Mouse (Mus musculus) liver, embryonic 11.5 days (tissue): ENCODE results near the gene Gm7534. TPM values are rescaled to one million over a fixed set of nuclear protein-coding genes. Genes with fewer than 3 reads are reported as not detected.

ENCODE experiments used
- ATAC-seq: fragments of 200-750 bp; cut with Nextera tagmentation; replicated peaks from 2 replicates; pipeline ENCODE4 v1.8.0; 2017; ENCODE audit warnings: moderate number of reproducible peaks, mild to moderate bottlenecking, moderate TSS enrichment, moderate library complexity; ENCODE audit not compliant: low FRiP score
- DNase-seq: peaks from one replicate; pipeline ENCODE4 v3.0.0-alpha.2; 2017; ENCODE audit warnings: low spot score
- H3K27ac ChIP-seq: fragments of 300-500 bp; sonication (generic); 2 replicates; pipeline ENCODE4 v1.5.1; 2014; ENCODE audit warnings: mild to moderate bottlenecking, low read depth, low read length, control low read depth
- H3K27me3 ChIP-seq: fragments of 300-500 bp; sonication (generic); replicated peaks from 2 replicates; pipeline ENCODE4 v1.6.1; 2014; ENCODE audit warnings: low read length, mixed read lengths; ENCODE audit not compliant: control insufficient read depth, insufficient read depth
- H3K36me3 ChIP-seq: fragments of 300-500 bp; sonication (generic); 2 replicates; pipeline ENCODE4 v1.6.1; 2014; ENCODE audit warnings: mild to moderate bottlenecking, low read length, moderate library complexity, mixed read lengths; ENCODE audit not compliant: control insufficient read depth, insufficient read depth
- H3K4me1 ChIP-seq: fragments of 300-500 bp; sonication (generic); replicated peaks from 2 replicates; pipeline ENCODE4 v1.6.1; 2014; ENCODE audit warnings: low read length, mixed read lengths; ENCODE audit not compliant: control insufficient read depth, insufficient read depth
- H3K4me2 ChIP-seq: fragments of 300-500 bp; sonication (generic); 2 replicates; pipeline ENCODE4 v1.6.1; 2014; ENCODE audit warnings: mild to moderate bottlenecking, control low read depth, moderate library complexity
- H3K4me3 ChIP-seq: fragments of 300-500 bp; sonication (generic); 2 replicates; pipeline ENCODE4 v1.5.1; 2014; ENCODE audit warnings: low read depth, low read length, control low read depth
- H3K9ac ChIP-seq: fragments of 300-500 bp; sonication (generic); 2 replicates; pipeline ENCODE4 v1.6.1; 2014; ENCODE audit warnings: low read depth, low read length, control low read depth
- H3K9me3 ChIP-seq: fragments of 300-500 bp; sonication (generic); 2 replicates; pipeline ENCODE4 v1.6.1; 2016; ENCODE audit warnings: low read length, inconsistent platforms, mixed read lengths; ENCODE audit not compliant: control insufficient read depth
- WGBS: fragments of 180-500 bp; shearing (Covaris S2); extraction: QIAGEN DNeasy Blood & Tissue Kit; methylation state at CpG from one replicate; pipeline ENCODE4 v1.1.7; 2014; 5-methylcytosine and 5-hydroxymethylcytosine counted together
- polyA plus RNA-seq: library from polyadenylated mRNA; unstranded; fragments of >200 nt; fragmentation: Nextera tagmentation; extraction: Ambion mirVana; gene quantifications from 2 replicates; pipeline ENCODE4 v1.2.1, GENCODE M21; 2014

Gene Gm7534
- not detected in 2 replicates for polyA plus RNA-seq

- Histone ChIP-seq H3K4me1 (peaks cover 3% of the 10 kb centered on the region), H3K4me2 (no peak within 1 kb of the TSS), H3K36me3 (no peaks in the 10 kb centered on the region), H3K27me3 (no peaks in the 10 kb centered on the region), H3K9me3 (no peaks in the 10 kb centered on the region), H3K4me3 (no peak within 1 kb of the TSS), H3K9ac (no peak within 1 kb of the TSS), H3K27ac (no peak within 1 kb of the TSS)
- DNase-seq (no peak), ATAC-seq (no peak)
- 85% methylated on average over 4 of the region's 4 CpGs for WGBS
Measured at GRCm38 (mm10) chr4:134202904-134203303, at the start of gene Gm7534. Gene Gm7534 (minus strand): TSS chr4:134203004.

- H3K27me3 ChIP-seq, result peaks cover 82% of the 10 kb centered on the region
- H3K4me3 ChIP-seq, result peak overlapping the region; percentile 53
- H3K27ac ChIP-seq, result no peak overlapping the region
- H3K9me3 ChIP-seq, result no peaks in the 10 kb centered on the region
- no peaks in the 10 kb centered on the region for H3K36me3 ChIP-seq
- H3K4me1 ChIP-seq, result peaks cover 51% of the 10 kb centered on the region
- H3K9ac ChIP-seq, result no peak overlapping the region
- 11% methylated on average over 22 of the region's 22 CpGs for WGBS
- no peak for ATAC-seq
- DNase-seq, result no peak
- H3K4me2 ChIP-seq, result peak overlapping the region; percentile 89
Measured at GRCm38 (mm10) chr4:134252131-134252910, 49.5 kb upstream of the Gm7534 start.

GRCm38 (mm10) chr4:134251241-134252130, 48.7 kb upstream of the Gm7534 start:
- H3K4me1 ChIP-seq, result peaks cover 48% of the 10 kb centered on the region

GRCm38 (mm10) chr4:134250930-134251240, 48.1 kb upstream of the Gm7534 start:
- peak overlapping the region; percentile 57; the same call in 1 of the 2 replicates for H3K9ac ChIP-seq

More at GRCm38 (mm10) chr4:134251241-134252130, 48.7 kb upstream of the Gm7534 start:
- H3K36me3 ChIP-seq, result no peaks in the 10 kb centered on the region
- peak overlapping the region; percentile 57 for H3K9ac ChIP-seq
- DNase-seq, result peak; percentile 69
- H3K9me3 ChIP-seq, result no peaks in the 10 kb centered on the region
- peak; percentile 47; the same call in 1 of the 2 replicates for ATAC-seq
- H3K27ac ChIP-seq, result no peak overlapping the region; the same call in 1 of the 2 replicates
- peaks cover 87% of the 10 kb centered on the region for H3K27me3 ChIP-seq
- H3K4me2 ChIP-seq, result peak overlapping the region; percentile 89
- WGBS, result under 1% methylated on average over 88 of the region's 91 CpGs
- H3K4me3 ChIP-seq, result peak overlapping the region; percentile 53

GRCm38 (mm10) chr4:134250116-134250929, 47.5 kb upstream of the Gm7534 start:
- H3K4me3 ChIP-seq, result peak overlapping the region; percentile 53
- WGBS, result 14% methylated on average over 27 of the region's 27 CpGs
- peak overlapping the region; percentile 89 for H3K4me2 ChIP-seq
- DNase-seq (peak; percentile 55), ATAC-seq (no peak)
- H3K27ac ChIP-seq, result no peak overlapping the region
- peaks cover 92% of the 10 kb centered on the region for H3K27me3 ChIP-seq
- H3K4me1 ChIP-seq, result peaks cover 43% of the 10 kb centered on the region
- no peaks in the 10 kb centered on the region for H3K36me3 ChIP-seq
- peak overlapping the region; percentile 56 for H3K9ac ChIP-seq
- H3K9me3 ChIP-seq, result no peaks in the 10 kb centered on the region

More at GRCm38 (mm10) chr4:134250930-134251240, 48.1 kb upstream of the Gm7534 start:
- peak overlapping the region; percentile 53 for H3K4me3 ChIP-seq
- peaks cover 42% of the 10 kb centered on the region for H3K4me1 ChIP-seq
- peaks cover 92% of the 10 kb centered on the region for H3K27me3 ChIP-seq
- no peak overlapping the region for H3K27ac ChIP-seq
- ATAC-seq, result no peak
- peak overlapping the region; percentile 89 for H3K4me2 ChIP-seq
- WGBS, result 20% methylated on average over 10 of the region's 10 CpGs
- H3K9me3 ChIP-seq, result no peaks in the 10 kb centered on the region
- no peaks in the 10 kb centered on the region for H3K36me3 ChIP-seq
- no peak for DNase-seq

GRCm38 (mm10) chr4:134249651-134250050, 46.8 kb upstream of the Gm7534 start:
- Histone ChIP-seq H3K4me1 (peaks cover 41% of the 10 kb centered on the region), H3K27ac (no peak overlapping the region), H3K4me2 (peak overlapping the region; percentile 73), H3K27me3 (peaks cover 86% of the 10 kb centered on the region), H3K4me3 (peak overlapping the region; percentile 46), H3K9ac (peak overlapping the region; percentile 56), H3K36me3 (no peaks in the 10 kb centered on the region), H3K9me3 (no peaks in the 10 kb centered on the region)
- peak; percentile 32 for ATAC-seq
- peak; percentile 78 for DNase-seq
- 2% methylated on average over 30 of the region's 30 CpGs for WGBS

- H3K9ac ChIP-seq, result 0 out of 2 replicates have a peak within 1 kb of the TSS, but pooled peaks have one; percentile 12
Measured at GRCm38 (mm10) chr4:134246719-134247258, 44.0 kb upstream of the Gm7534 start, which contains the start of gene Gm30191. Gene Gm30191 (plus strand): TSS chr4:134246935.

GRCm38 (mm10) chr4:134246256-134246655, 43.5 kb upstream of the Gm7534 start:
- H3K27me3 ChIP-seq, result peaks cover 52% of the 10 kb centered on the region
- no peak overlapping the region for H3K4me2 ChIP-seq
- no peak overlapping the region for H3K4me3 ChIP-seq
- H3K27ac ChIP-seq, result no peak overlapping the region
- H3K9me3 ChIP-seq, result no peaks in the 10 kb centered on the region
- H3K4me1 ChIP-seq, result peaks cover 29% of the 10 kb centered on the region
- no peak overlapping the region for H3K9ac ChIP-seq
- no peak for ATAC-seq
- H3K36me3 ChIP-seq, result no peaks in the 10 kb centered on the region
- DNase-seq, result no peak
- 63% methylated on average over 4 of the region's 4 CpGs for WGBS

More at GRCm38 (mm10) chr4:134246719-134247258, 44.0 kb upstream of the Gm7534 start, which contains the start of gene Gm30191:
- Histone ChIP-seq H3K9me3 (no peaks in the 10 kb centered on the region), H3K4me2 (peak within 1 kb of the TSS; percentile 69), H3K4me1 (peaks cover 35% of the 10 kb centered on the region), H3K4me3 (peak within 1 kb of the TSS; percentile 85), H3K36me3 (no peaks in the 10 kb centered on the region), H3K27me3 (peaks cover 57% of the 10 kb centered on the region), H3K27ac (no peak within 1 kb of the TSS)
- no peak for DNase-seq
- WGBS, result 71% methylated on average over 7 of the region's 7 CpGs
- no peak for ATAC-seq
